Mouse (Mus musculus) limb, embryonic 15.5 days (tissue): Measurements from ENCODE around the gene Lrp6. TPM values are rescaled to one million over a fixed set of nuclear protein-coding genes. Genes with fewer than 3 reads are reported as not detected.

ENCODE experiments used
- ATAC-seq: fragments of 200-750 bp; cut with Nextera tagmentation; 2 replicates; pipeline ENCODE4 v1.8.0; 2017; ENCODE audit warnings: low read depth, moderate TSS enrichment; ENCODE audit not compliant: insufficient number of reproducible peaks, low FRiP score, low TSS enrichment
- H3K27ac ChIP-seq: fragments of 300-500 bp; sonication (generic); 2 replicates; pipeline ENCODE4 v1.5.1; 2015; ENCODE audit warnings: moderate library complexity, mild to moderate bottlenecking, inconsistent platforms
- H3K27me3 ChIP-seq: fragments of 300-500 bp; sonication (generic); 2 replicates; pipeline ENCODE4 v1.6.1; 2015; ENCODE audit warnings: inconsistent platforms
- H3K36me3 ChIP-seq: fragments of 300-500 bp; sonication (generic); 2 replicates; pipeline ENCODE4 v1.6.1; 2015; ENCODE audit warnings: inconsistent platforms
- H3K4me1 ChIP-seq: fragments of 300-500 bp; sonication (generic); 2 replicates; pipeline ENCODE4 v1.6.1; 2015; ENCODE audit warnings: inconsistent platforms
- H3K4me2 ChIP-seq: fragments of 300-500 bp; sonication (generic); 2 replicates; pipeline ENCODE4 v1.6.1; 2015; ENCODE audit warnings: mild to moderate bottlenecking, inconsistent platforms
- H3K4me3 ChIP-seq: fragments of 300-500 bp; sonication (generic); 2 replicates; pipeline ENCODE4 v1.5.1; 2015; ENCODE audit warnings: mild to moderate bottlenecking, inconsistent platforms
- H3K9ac ChIP-seq: fragments of 300-500 bp; sonication (generic); 2 replicates; pipeline ENCODE4 v1.6.1; 2015; ENCODE audit warnings: inconsistent platforms
- H3K9me3 ChIP-seq: fragments of 300-500 bp; sonication (generic); 2 replicates; pipeline ENCODE4 v1.6.1; 2016; ENCODE audit warnings: inconsistent platforms
- WGBS: fragments of 180-500 bp; shearing (Covaris S2); methylation state at CpG from one replicate; pipeline ENCODE4 v1.1.7; 2015; 5-methylcytosine and 5-hydroxymethylcytosine counted together
- polyA plus RNA-seq: library from polyadenylated mRNA; unstranded; fragments of >200 nt; fragmentation: Nextera tagmentation; extraction: Ambion mirVana; gene quantifications from 2 replicates; pipeline ENCODE4 v1.2.1, GENCODE M21; 2015

The Lrp6 gene
- polyA plus RNA-seq, 1 experiment from 2014 or later = 31.1 TPM

DNA sequence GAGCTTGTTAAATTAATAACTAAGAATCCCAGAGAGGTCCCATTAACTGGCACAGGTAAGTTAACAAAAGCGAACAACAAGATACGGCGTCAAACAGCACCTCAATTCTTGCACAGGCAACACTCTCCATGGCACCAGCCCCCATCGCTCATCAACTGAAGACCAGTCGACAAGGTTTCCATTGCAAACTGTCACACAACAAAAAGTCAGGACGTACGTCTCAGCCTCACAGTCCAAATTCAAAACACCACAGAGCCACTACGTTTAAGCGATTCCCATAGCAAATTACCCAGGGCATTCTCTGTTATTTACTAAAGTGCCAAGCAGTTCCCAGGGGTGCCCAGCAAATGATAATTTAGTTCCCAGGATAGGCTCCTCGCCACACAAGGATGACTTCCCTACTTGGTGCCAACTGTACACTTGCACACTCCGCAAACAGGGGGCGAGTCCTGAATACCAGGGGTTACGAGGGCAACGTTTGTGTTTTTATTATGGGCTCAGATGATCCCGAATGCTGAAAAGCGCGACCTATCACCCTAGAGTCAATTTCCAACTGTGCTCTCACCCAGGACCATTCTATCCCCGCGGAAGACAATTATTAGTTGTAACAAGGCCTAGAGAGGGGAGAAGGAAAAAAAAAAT lies 1.0 kb downstream of the Lrp6 start:
- peak overlapping the region; percentile 99 for H3K9ac ChIP-seq
- peaks cover 15% of the 10 kb centered on the region; the same call in 1 of the 2 replicates for H3K4me1 ChIP-seq
- WGBS = 1% methylated on average over 19 of the region's 19 CpGs
- no peak for ATAC-seq
- peak overlapping the region; percentile 89 for H3K4me3 ChIP-seq
- no peaks in the 10 kb centered on the region for H3K36me3 ChIP-seq
- H3K9me3 ChIP-seq = no peaks in the 10 kb centered on the region
- H3K27me3 ChIP-seq = no peaks in the 10 kb centered on the region
- peak overlapping the region; percentile 64 for H3K4me2 ChIP-seq
- peak overlapping the region; percentile 99 for H3K27ac ChIP-seq

DNA sequence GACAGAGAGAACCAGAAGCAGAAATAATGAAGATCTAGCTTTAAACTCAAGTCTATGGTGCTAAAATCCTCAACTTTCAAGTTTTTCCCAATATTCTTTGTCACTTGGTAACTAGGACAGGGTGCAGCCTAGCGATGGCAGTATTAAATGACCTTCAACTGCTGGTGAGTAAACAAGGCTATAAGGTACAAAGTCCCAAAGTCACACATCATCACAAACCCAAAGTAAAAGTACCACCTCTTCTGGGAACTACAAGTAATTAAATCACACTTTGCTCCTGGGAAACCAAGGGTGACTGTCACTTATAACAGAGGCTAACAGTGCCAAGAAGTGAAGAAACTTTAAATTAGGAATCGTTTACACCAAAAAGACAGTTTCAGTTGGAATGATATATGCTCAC lies 2.2 kb downstream of the Lrp6 start:
- Histone ChIP-seq H3K27ac (no peak overlapping the region), H3K9me3 (no peaks in the 10 kb centered on the region), H3K4me3 (no peak overlapping the region; the same call in 1 of the 2 replicates), H3K36me3 (no peaks in the 10 kb centered on the region), H3K27me3 (no peaks in the 10 kb centered on the region), H3K4me1 (peaks cover 15% of the 10 kb centered on the region; the same call in 1 of the 2 replicates), H3K9ac (no peak overlapping the region), H3K4me2 (peak overlapping the region; percentile 64)
- 37% methylated on average over 2 of the region's 2 CpGs for WGBS
- no peak for ATAC-seq

DNA sequence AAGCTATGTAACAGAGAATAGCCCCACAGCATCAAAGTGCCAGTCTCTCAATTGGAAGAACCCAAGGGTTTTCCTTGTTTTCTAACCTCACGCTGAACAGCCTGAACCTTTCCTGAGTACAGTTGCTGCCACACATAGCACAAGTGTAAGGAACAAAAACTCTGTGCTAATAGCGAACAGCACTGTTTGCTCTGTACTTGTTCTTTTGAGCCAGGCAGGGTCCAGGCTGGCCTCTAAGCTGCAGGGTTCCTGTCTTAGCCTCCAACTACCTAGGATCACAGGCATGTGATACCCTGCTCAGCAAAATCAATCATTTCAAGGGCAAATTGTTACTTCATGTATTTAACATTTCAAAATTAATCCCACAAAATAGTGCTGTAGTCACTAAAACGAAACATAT lies 7.1 kb downstream of the Lrp6 start:
- 78% methylated on average over 3 of the region's 3 CpGs for WGBS
- Histone ChIP-seq H3K9me3 (no peaks in the 10 kb centered on the region), H3K4me1 (peaks cover 27% of the 10 kb centered on the region; the same call in 1 of the 2 replicates), H3K9ac (no peak overlapping the region), H3K4me3 (no peak overlapping the region), H3K27ac (no peak overlapping the region), H3K4me2 (no peak overlapping the region), H3K36me3 (no peaks in the 10 kb centered on the region), H3K27me3 (no peaks in the 10 kb centered on the region)
- no peak for ATAC-seq

GRCm38 (mm10) chr6:134558546-134559129 lies 8.1 kb downstream of the Lrp6 start:
- H3K36me3 ChIP-seq = no peaks in the 10 kb centered on the region
- no peaks in the 10 kb centered on the region for H3K27me3 ChIP-seq
- no peak overlapping the region for H3K9ac ChIP-seq
- WGBS = 61% methylated on average over 8 of the region's 8 CpGs
- no peak overlapping the region for H3K27ac ChIP-seq
- ATAC-seq = no peak
- H3K4me2 ChIP-seq = no peak overlapping the region
- H3K4me3 ChIP-seq = no peak overlapping the region
- peaks cover 25% of the 10 kb centered on the region; the same call in 1 of the 2 replicates for H3K4me1 ChIP-seq
- no peaks in the 10 kb centered on the region for H3K9me3 ChIP-seq

- Histone ChIP-seq H3K4me1 (peaks cover 20% of the 10 kb centered on the region; the same call in 1 of the 2 replicates), H3K27ac (no peak overlapping the region), H3K4me3 (no peak overlapping the region), H3K9me3 (no peaks in the 10 kb centered on the region), H3K4me2 (no peak overlapping the region), H3K36me3 (no peaks in the 10 kb centered on the region), H3K27me3 (no peaks in the 10 kb centered on the region), H3K9ac (no peak overlapping the region)
- 91% methylated on average over 1 of the region's 1 CpGs for WGBS
- ATAC-seq = no peak
Measured at GRCm38 (mm10) chr6:134557043-134557442, 9.7 kb downstream of the Lrp6 start.

GRCm38 (mm10) chr6:134556185-134556950 lies 10.4 kb downstream of the Lrp6 start:
- no peak overlapping the region for H3K9ac ChIP-seq
- no peaks in the 10 kb centered on the region for H3K9me3 ChIP-seq
- H3K4me3 ChIP-seq = no peak overlapping the region
- H3K27ac ChIP-seq = no peak overlapping the region
- peaks cover 20% of the 10 kb centered on the region; the same call in 1 of the 2 replicates for H3K4me1 ChIP-seq
- H3K36me3 ChIP-seq = no peaks in the 10 kb centered on the region
- 63% methylated on average over 7 of the region's 7 CpGs for WGBS
- no peaks in the 10 kb centered on the region for H3K27me3 ChIP-seq
- no peak overlapping the region for H3K4me2 ChIP-seq
- no peak for ATAC-seq

GRCm38 (mm10) chr6:134555178-134555577 lies 11.6 kb downstream of the Lrp6 start:
- Histone ChIP-seq H3K27me3 (no peaks in the 10 kb centered on the region), H3K36me3 (no peaks in the 10 kb centered on the region), H3K4me3 (no peak overlapping the region), H3K4me1 (peaks cover 18% of the 10 kb centered on the region; the same call in 1 of the 2 replicates), H3K27ac (no peak overlapping the region), H3K9me3 (no peaks in the 10 kb centered on the region), H3K9ac (no peak overlapping the region), H3K4me2 (no peak overlapping the region)
- WGBS = 79% methylated on average over 3 of the region's 3 CpGs
- no peak for ATAC-seq

GRCm38 (mm10) chr6:134554230-134554629 lies 12.5 kb downstream of the Lrp6 start:
- Histone ChIP-seq H3K27me3 (no peaks in the 10 kb centered on the region), H3K9ac (no peak overlapping the region), H3K4me1 (peaks cover 18% of the 10 kb centered on the region; the same call in 1 of the 2 replicates), H3K27ac (no peak overlapping the region), H3K4me3 (no peak overlapping the region), H3K36me3 (no peaks in the 10 kb centered on the region), H3K4me2 (no peak overlapping the region), H3K9me3 (no peaks in the 10 kb centered on the region)
- WGBS = 57% methylated on average over 4 of the region's 4 CpGs
- ATAC-seq = no peak

DNA sequence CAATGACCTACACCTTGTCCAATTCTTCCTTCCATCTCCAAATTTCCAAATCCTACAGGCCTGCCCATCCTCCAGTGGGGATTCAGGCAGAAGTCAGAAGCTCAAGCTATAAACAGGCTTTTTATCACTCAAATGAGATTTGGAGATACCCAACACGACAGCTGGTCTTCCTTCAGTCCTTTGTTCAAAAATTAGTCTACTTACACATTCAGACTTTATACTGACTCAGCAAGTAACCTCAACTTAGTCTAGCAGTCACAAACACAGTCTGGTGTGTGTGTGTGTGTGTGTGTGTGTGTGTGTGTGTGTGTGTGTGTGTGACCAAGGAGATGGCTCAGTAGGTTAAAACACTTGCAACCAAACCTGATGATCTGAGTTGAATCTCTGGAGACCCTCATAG lies 15.8 kb downstream of the Lrp6 start:
- Histone ChIP-seq H3K27ac (no peak overlapping the region), H3K9me3 (no peaks in the 10 kb centered on the region), H3K4me3 (no peak overlapping the region), H3K36me3 (no peaks in the 10 kb centered on the region), H3K4me2 (no peak overlapping the region), H3K9ac (no peak overlapping the region), H3K27me3 (no peaks in the 10 kb centered on the region), H3K4me1 (peaks cover 10% of the 10 kb centered on the region)
- ATAC-seq = no peak
- WGBS = 66% methylated on average over 1 of the region's 1 CpGs

DNA sequence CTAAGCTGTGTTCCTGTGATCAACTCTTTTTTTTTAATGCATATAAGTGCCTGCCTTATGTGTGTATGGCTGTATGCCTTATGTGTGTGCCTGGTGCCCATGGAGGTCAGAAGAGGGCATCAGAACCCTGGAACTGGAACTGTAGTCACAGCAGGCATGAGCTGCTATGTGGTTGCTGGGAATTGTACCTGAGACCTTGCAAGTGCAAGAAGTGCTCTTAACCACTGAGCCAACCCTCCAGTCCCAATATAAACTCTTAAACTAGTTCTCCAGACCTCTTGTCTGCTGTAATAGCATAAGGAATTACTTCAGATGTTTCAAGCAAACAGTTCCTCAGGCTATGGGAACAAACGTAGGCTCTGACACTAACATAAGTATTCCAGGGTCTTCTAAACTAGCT lies 16.4 kb downstream of the Lrp6 start:
- H3K27me3 ChIP-seq = no peaks in the 10 kb centered on the region
- WGBS = 75% methylated on average over 1 of the region's 1 CpGs
- no peak overlapping the region for H3K4me2 ChIP-seq
- peaks cover 11% of the 10 kb centered on the region for H3K4me1 ChIP-seq
- no peaks in the 10 kb centered on the region for H3K9me3 ChIP-seq
- H3K27ac ChIP-seq = no peak overlapping the region
- H3K9ac ChIP-seq = no peak overlapping the region
- no peak overlapping the region for H3K4me3 ChIP-seq
- ATAC-seq = no peak
- H3K36me3 ChIP-seq = no peaks in the 10 kb centered on the region

GRCm38 (mm10) chr6:134544843-134545242 lies 21.9 kb downstream of the Lrp6 start:
- no peaks in the 10 kb centered on the region for H3K9me3 ChIP-seq
- peaks cover 21% of the 10 kb centered on the region for H3K4me1 ChIP-seq
- H3K4me2 ChIP-seq = no peak overlapping the region
- no peak overlapping the region for H3K27ac ChIP-seq
- ATAC-seq = no peak
- WGBS = 52% methylated on average over 3 of the region's 3 CpGs
- no peaks in the 10 kb centered on the region for H3K27me3 ChIP-seq
- H3K36me3 ChIP-seq = no peaks in the 10 kb centered on the region
- H3K9ac ChIP-seq = no peak overlapping the region
- H3K4me3 ChIP-seq = no peak overlapping the region

GRCm38 (mm10) chr6:134544093-134544492 lies 22.7 kb downstream of the Lrp6 start:
- Histone ChIP-seq H3K36me3 (no peaks in the 10 kb centered on the region), H3K9ac (no peak overlapping the region), H3K9me3 (no peaks in the 10 kb centered on the region), H3K4me1 (peaks cover 21% of the 10 kb centered on the region), H3K4me2 (no peak overlapping the region), H3K4me3 (no peak overlapping the region), H3K27me3 (no peaks in the 10 kb centered on the region), H3K27ac (no peak overlapping the region)
- 38% methylated on average over 2 of the region's 2 CpGs for WGBS
- no peak for ATAC-seq
